Mouse (Mus musculus): ENCODE results near the gene Snx4.

DNA sequence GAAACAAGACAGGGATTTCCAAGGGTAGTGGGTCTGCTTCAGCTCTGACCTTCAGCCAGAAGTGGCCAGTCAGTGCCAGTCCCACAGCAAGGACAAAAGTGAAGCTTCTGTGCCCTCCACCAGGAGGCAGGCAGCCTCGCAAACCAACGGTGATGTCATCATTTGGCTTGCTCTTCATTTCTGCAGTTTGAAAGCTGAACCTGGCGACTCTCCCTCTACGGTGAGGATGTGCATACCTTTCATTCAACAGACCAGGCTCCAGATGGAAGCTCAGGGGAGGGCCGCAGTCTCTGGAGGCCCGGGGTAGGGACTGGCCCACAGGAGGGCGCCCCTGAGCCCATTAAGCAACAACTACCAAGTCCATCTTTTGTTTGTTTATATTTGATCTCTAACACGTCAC lies 85.9 kb downstream of the Snx4 start:
- no peak for TF ChIP-seq GATA1 (IDR thresholded peaks at IDR 0.05; ENCODE audit: borderline replicate concordance, low read length)
- no peak for TF ChIP-seq FLI1 (IDR thresholded peaks at IDR 0.05; ENCODE audit: low read length)
